Mouse (Mus musculus) thymus, postnatal 4 days (tissue): Measurements from ENCODE around the gene Pitpnm1.

ENCODE experiments used
- DNase-seq: peaks from one replicate; pipeline ENCODE4 v3.0.0; 2021

Gene Pitpnm1

GRCm38 (mm10) chr19:4143759-4144268 lies 44.0 kb downstream of the Pitpnm1 start, which contains the start of gene Cabp4:
Gene Cabp4, minus strand, starts transcription at chr19:4144033.
- no peak for DNase-seq

GRCm38 (mm10) chr19:4144550-4145498 lies 45.0 kb downstream of the Pitpnm1 start:
- DNase-seq = peak; percentile 55

GRCm38 (mm10) chr19:4145936-4146335 lies 46.1 kb downstream of the Pitpnm1 start:
- DNase-seq = no peak

GRCm38 (mm10) chr19:4146366-4147021 lies 46.7 kb downstream of the Pitpnm1 start:
- DNase-seq = no peak

GRCm38 (mm10) chr19:4147022-4147405 lies 47.2 kb downstream of the Pitpnm1 start:
- DNase-seq = no peak

- no peak for DNase-seq
Measured at GRCm38 (mm10) chr19:4147782-4148490, 48.1 kb downstream of the Pitpnm1 start.

GRCm38 (mm10) chr19:4148491-4148806 lies 48.7 kb downstream of the Pitpnm1 start, which contains the start of gene Coro1b:
Gene Coro1b, plus strand, starts transcription at chr19:4148619.
- peak; percentile 97 for DNase-seq

GRCm38 (mm10) chr19:4148819-4149218 lies 49.0 kb downstream of the Pitpnm1 start:
- no peak for DNase-seq

GRCm38 (mm10) chr19:4149283-4149682 lies 49.5 kb downstream of the Pitpnm1 start:
- peak; percentile 35 for DNase-seq

- DNase-seq = no peak
Measured at GRCm38 (mm10) chr19:4149764-4150461, 50.1 kb downstream of the Pitpnm1 start.

GRCm38 (mm10) chr19:4150567-4151487 lies 51.0 kb downstream of the Pitpnm1 start:
- DNase-seq = no peak

- no peak for DNase-seq
Measured at GRCm38 (mm10) chr19:4151488-4151860, 51.7 kb downstream of the Pitpnm1 start.

- no peak for DNase-seq
Measured at GRCm38 (mm10) chr19:4151898-4152297, 52.1 kb downstream of the Pitpnm1 start.

GRCm38 (mm10) chr19:4152445-4153231 lies 52.8 kb downstream of the Pitpnm1 start:
- DNase-seq = no peak

GRCm38 (mm10) chr19:4153232-4153654 lies 53.4 kb downstream of the Pitpnm1 start, which contains the start of gene Ptprcap:
Gene Ptprcap, plus strand, starts transcription at chr19:4153604.
- peak; percentile 37 for DNase-seq

GRCm38 (mm10) chr19:4154437-4155222 lies 54.8 kb downstream of the Pitpnm1 start:
- peak; percentile 81 for DNase-seq

- peak; percentile 52 for DNase-seq
Measured at GRCm38 (mm10) chr19:4155223-4156072, 55.6 kb downstream of the Pitpnm1 start.

GRCm38 (mm10) chr19:4156073-4156579 lies 56.3 kb downstream of the Pitpnm1 start:
- DNase-seq = peak; percentile 56
